Mouse (Mus musculus): ENCODE measurements around the gene Taok3. TPM values are rescaled to one million over a fixed set of nuclear protein-coding genes. Genes with fewer than 3 reads are reported as not detected.

Taok3 gene
- polyA plus RNA-seq, 2 experiments, result 17.1 to 43.3 TPM

DNA sequence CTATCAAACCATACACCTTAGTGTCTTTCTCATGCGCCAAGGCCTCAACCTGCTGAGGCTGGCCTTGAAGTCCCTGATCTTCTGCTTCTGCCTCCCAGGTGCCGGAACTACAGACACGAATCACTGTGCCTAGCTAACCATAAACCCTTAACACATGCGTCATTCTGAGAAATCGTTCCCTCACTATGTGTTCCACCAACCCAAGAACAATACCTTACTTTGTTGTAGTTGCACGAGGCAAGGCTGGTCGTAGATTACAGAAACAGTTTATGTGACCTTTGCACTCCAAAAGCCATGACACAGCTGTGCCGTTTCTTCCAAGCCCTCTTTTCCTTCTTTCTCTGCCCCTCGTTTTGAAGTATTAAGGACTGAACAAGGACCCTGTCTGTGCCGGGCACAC lies 40.6 kb downstream of the Taok3 start:
- no peak overlapping the region for H3K4me2 ChIP-seq (ENCODE audit: low read depth)
- H3K4me3 ChIP-seq (ENCODE audit: insufficient read depth in 1 of 2, low read depth in 2 of 2, low read length in 2 of 2), result no peak overlapping the region
- no peak overlapping the region for H3K9ac ChIP-seq (replicated peaks)
- WGBS (ENCODE audit: insufficient replicate concordance), result 75% methylated on average over 10 of the region's 10 CpGs
- H3K36me3 ChIP-seq (replicated peaks; ENCODE audit: control insufficient read depth, insufficient read depth, low read depth), result peaks cover 19% of the 10 kb centered on the region
- H3K27me3 ChIP-seq (ENCODE audit: control insufficient read depth, insufficient read depth, low read length), result no peaks in the 10 kb centered on the region
- DNase-seq (ENCODE audit: low read depth in 3 of 3, low spot score in 3 of 3) (no peak), ATAC-seq (ENCODE audit: insufficient read depth) (no peak)
- no peak for TF ChIP-seq CTCF (IDR thresholded peaks at IDR 0.05; ENCODE audit: low read depth)
- TF ChIP-seq EP300 (IDR thresholded peaks at IDR 0.05; ENCODE audit: low read depth), result no peak
- peaks cover 0 to 15% of the 10 kb centered on the region in 2 experiments; a peak in 2 of 4 replicates for H3K4me1 ChIP-seq (replicated peaks; ENCODE audit: control insufficient read depth in 2 of 2, insufficient read depth in 2 of 2, low read length in 1 of 2)
- H3K9me3 ChIP-seq (ENCODE audit: control insufficient read depth, low read length), result no peaks in the 10 kb centered on the region
- H3K27ac ChIP-seq, result no peak overlapping the region

- Histone ChIP-seq H3K36me3 (replicated peaks; ENCODE audit: control insufficient read depth, insufficient read depth, low read depth) (peaks cover 12% of the 10 kb centered on the region), H3K9ac (replicated peaks) (no peak overlapping the region), H3K9me3 (ENCODE audit: control insufficient read depth, low read length) (no peaks in the 10 kb centered on the region), H3K4me2 (ENCODE audit: low read depth) (no peak overlapping the region), H3K27me3 (ENCODE audit: control insufficient read depth, insufficient read depth, low read length) (no peaks in the 10 kb centered on the region), H3K4me3 (ENCODE audit: insufficient read depth in 1 of 2, low read depth in 2 of 2, low read length in 2 of 2) (no peak overlapping the region), H3K27ac (no peak overlapping the region), H3K4me1 (replicated peaks; ENCODE audit: control insufficient read depth in 2 of 2, insufficient read depth in 2 of 2, low read length in 1 of 2) (peaks cover 0 to 13% of the 10 kb centered on the region in 2 experiments; a peak in 1 of 4 replicates)
- TF ChIP-seq EP300 (IDR thresholded peaks at IDR 0.05; ENCODE audit: low read depth) (no peak), CTCF (IDR thresholded peaks at IDR 0.05; ENCODE audit: low read depth) (no peak)
- 92% methylated on average over 13 of the region's 13 CpGs for WGBS (ENCODE audit: insufficient replicate concordance)
- ATAC-seq (ENCODE audit: insufficient read depth) (no peak), DNase-seq (ENCODE audit: low read depth in 3 of 3, low spot score in 3 of 3) (no peak)
Observed at GRCm38 (mm10) chr5:117163790-117164189, 43.9 kb downstream of the Taok3 start.

DNA sequence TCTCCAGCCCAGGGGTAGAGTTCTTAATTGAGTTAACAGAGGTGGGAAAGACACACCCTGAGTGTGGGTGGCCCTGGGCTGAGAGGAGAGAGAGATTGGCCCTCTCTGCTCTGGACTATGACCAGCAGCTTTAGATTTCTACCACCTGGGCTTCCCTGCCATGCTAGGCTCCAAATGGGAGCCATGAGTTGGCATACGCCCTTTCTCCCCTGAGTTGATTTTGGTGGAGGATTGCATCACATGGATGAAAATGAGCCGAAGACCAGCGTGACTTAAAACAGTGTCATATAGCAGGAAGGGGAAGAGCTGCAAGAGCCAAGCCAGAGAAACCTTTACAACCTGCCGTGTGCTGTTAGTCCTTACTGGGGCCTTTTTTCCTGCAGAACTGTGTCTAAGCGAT lies 44.6 kb downstream of the Taok3 start:
- H3K36me3 ChIP-seq (replicated peaks; ENCODE audit: control insufficient read depth, insufficient read depth, low read depth), result peaks cover 12% of the 10 kb centered on the region
- H3K27me3 ChIP-seq (ENCODE audit: control insufficient read depth, insufficient read depth, low read length), result no peaks in the 10 kb centered on the region
- ATAC-seq (ENCODE audit: insufficient read depth) (no peak), DNase-seq (ENCODE audit: low read depth in 3 of 3, low spot score in 3 of 3) (no peak)
- TF ChIP-seq CTCF (IDR thresholded peaks at IDR 0.05; ENCODE audit: low read depth) (no peak), EP300 (IDR thresholded peaks at IDR 0.05; ENCODE audit: low read depth) (no peak)
- no peak overlapping the region for H3K4me3 ChIP-seq (ENCODE audit: insufficient read depth in 1 of 2, low read depth in 2 of 2, low read length in 2 of 2)
- H3K9me3 ChIP-seq (ENCODE audit: control insufficient read depth, low read length), result no peaks in the 10 kb centered on the region
- H3K4me1 ChIP-seq (replicated peaks; ENCODE audit: control insufficient read depth in 2 of 2, insufficient read depth in 2 of 2, low read length in 1 of 2), result peaks cover 0 to 9% of the 10 kb centered on the region in 2 experiments; a peak in 1 of 4 replicates
- 70% methylated on average over 5 of the region's 5 CpGs for WGBS (ENCODE audit: insufficient replicate concordance)
- no peak overlapping the region for H3K4me2 ChIP-seq (ENCODE audit: low read depth)
- no peak overlapping the region for H3K27ac ChIP-seq
- no peak overlapping the region for H3K9ac ChIP-seq (replicated peaks)

GRCm38 (mm10) chr5:117164923-117165322 lies 45.0 kb downstream of the Taok3 start:
- no peak overlapping the region for H3K9ac ChIP-seq (replicated peaks)
- peaks cover 0 to 7% of the 10 kb centered on the region in 2 experiments; a peak in 1 of 4 replicates for H3K4me1 ChIP-seq (replicated peaks; ENCODE audit: control insufficient read depth in 2 of 2, insufficient read depth in 2 of 2, low read length in 1 of 2)
- 87% methylated on average over 2 of the region's 2 CpGs for WGBS (ENCODE audit: insufficient replicate concordance)
- DNase-seq (ENCODE audit: low read depth in 3 of 3, low spot score in 3 of 3) (no peak), ATAC-seq (ENCODE audit: insufficient read depth) (no peak)
- H3K27me3 ChIP-seq (ENCODE audit: control insufficient read depth, insufficient read depth, low read length), result no peaks in the 10 kb centered on the region
- no peaks in the 10 kb centered on the region for H3K9me3 ChIP-seq (ENCODE audit: control insufficient read depth, low read length)
- TF ChIP-seq EP300 (IDR thresholded peaks at IDR 0.05; ENCODE audit: low read depth) (no peak), CTCF (IDR thresholded peaks at IDR 0.05; ENCODE audit: low read depth) (no peak)
- peaks cover 11% of the 10 kb centered on the region for H3K36me3 ChIP-seq (replicated peaks; ENCODE audit: control insufficient read depth, insufficient read depth, low read depth)
- no peak overlapping the region for H3K4me3 ChIP-seq (ENCODE audit: insufficient read depth in 1 of 2, low read depth in 2 of 2, low read length in 2 of 2)
- H3K4me2 ChIP-seq (ENCODE audit: low read depth), result no peak overlapping the region
- H3K27ac ChIP-seq, result no peak overlapping the region

DNA sequence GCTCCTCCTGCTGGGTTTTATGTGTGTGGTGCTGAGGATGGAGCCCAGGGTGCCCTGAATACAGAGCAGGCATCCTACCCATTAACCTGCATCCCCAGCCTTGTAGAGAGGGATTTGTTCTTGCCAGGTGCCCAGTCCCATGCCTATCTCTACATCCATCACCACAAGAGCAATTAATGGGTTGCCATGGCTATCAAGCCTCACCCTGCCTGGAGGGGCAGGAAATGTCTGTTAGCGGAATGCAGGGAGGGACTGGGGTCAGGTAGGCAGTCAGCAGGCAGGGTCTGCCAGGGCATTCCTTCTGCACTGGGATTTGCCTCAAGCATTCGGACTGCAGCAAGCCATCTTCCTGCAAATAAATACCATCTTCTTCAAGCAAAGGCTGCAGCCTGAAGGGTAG lies 46.0 kb downstream of the Taok3 start:
- no peak overlapping the region for H3K4me3 ChIP-seq (ENCODE audit: insufficient read depth in 1 of 2, low read depth in 2 of 2, low read length in 2 of 2)
- H3K9ac ChIP-seq (replicated peaks), result no peak overlapping the region
- H3K36me3 ChIP-seq (replicated peaks; ENCODE audit: control insufficient read depth, insufficient read depth, low read depth), result peaks cover 9% of the 10 kb centered on the region
- 72% methylated on average over 2 of the region's 2 CpGs for WGBS (ENCODE audit: insufficient replicate concordance)
- no peak for DNase-seq (ENCODE audit: low read depth in 3 of 3, low spot score in 3 of 3)
- ATAC-seq (ENCODE audit: insufficient read depth), result no peak
- H3K9me3 ChIP-seq (ENCODE audit: control insufficient read depth, low read length), result no peaks in the 10 kb centered on the region
- H3K4me2 ChIP-seq (ENCODE audit: low read depth), result no peak overlapping the region
- H3K4me1 ChIP-seq (replicated peaks; ENCODE audit: control insufficient read depth in 2 of 2, insufficient read depth in 2 of 2, low read length in 1 of 2), result no peaks in the 10 kb centered on the region
- TF ChIP-seq CTCF (IDR thresholded peaks at IDR 0.05; ENCODE audit: low read depth) (no peak), EP300 (IDR thresholded peaks at IDR 0.05; ENCODE audit: low read depth) (no peak)
- H3K27me3 ChIP-seq (ENCODE audit: control insufficient read depth, insufficient read depth, low read length), result no peaks in the 10 kb centered on the region
- H3K27ac ChIP-seq, result no peak overlapping the region
